Mouse (Mus musculus) MEL (cell line): ENCODE data around the gene Nell1. TPM values are rescaled to one million over a fixed set of nuclear protein-coding genes. Genes with fewer than 3 reads are reported as not detected.

Experiments
- DNase-seq: peaks from one replicate; pipeline ENCODE4 v3.0.0; 2011; ENCODE audit warnings: low read depth, low spot score
- H3K27ac ChIP-seq: 2 replicates; pipeline ENCODE4 v1.5.1; 2012; ENCODE audit warnings: low read depth, mild to moderate bottlenecking, control low read depth, low read length, moderate library complexity; ENCODE audit not compliant: control insufficient read depth
- H3K27me3 ChIP-seq, 2 experiments: fragments of 150-350 bp in 1 of 2; sonication (generic) in 1 of 2; 2 replicates each; pipeline ENCODE4 v1.6.1; 2012; ENCODE audit warnings: low read length in 2 of 2, mild to moderate bottlenecking in 2 of 2, improper control_type of control experiment in 1 of 2, moderate library complexity in 1 of 2; ENCODE audit not compliant: insufficient read depth in 2 of 2, control insufficient read depth in 1 of 2
- H3K36me3 ChIP-seq, 2 experiments: 2 replicates each; pipeline ENCODE4 v1.6.1; 2012 to 2014; ENCODE audit warnings: low read length in 2 of 2, improper control_type of control experiment in 1 of 2, inconsistent platforms in 1 of 2, mild to moderate bottlenecking in 1 of 2; ENCODE audit not compliant: insufficient read depth in 2 of 2, control insufficient read depth in 1 of 2
- H3K4me1 ChIP-seq, 2 experiments: fragments of 150-350 bp in 1 of 2; sonication (generic) in 1 of 2; 2 replicates each; pipeline ENCODE4 v1.6.1; 2012; ENCODE audit warnings: low read length in 2 of 2, improper control_type of control experiment in 1 of 2, mild to moderate bottlenecking in 1 of 2; ENCODE audit not compliant: insufficient read depth in 2 of 2, control insufficient read depth in 1 of 2
- H3K4me3 ChIP-seq, 2 experiments: fragments of 150-350 bp in 1 of 2; sonication (generic) in 1 of 2; 2 replicates each; pipeline ENCODE4 v1.5.1; 2012; ENCODE audit warnings: low read depth in 2 of 2, low read length in 2 of 2, mild to moderate bottlenecking in 2 of 2, moderate library complexity in 2 of 2, control low read depth in 1 of 2, improper control_type of control experiment in 1 of 2; ENCODE audit not compliant: control insufficient read depth in 1 of 2, insufficient read depth in 1 of 2
- H3K79me2 ChIP-seq: 2 replicates; pipeline ENCODE4 v1.6.1; 2012; ENCODE audit warnings: mild to moderate bottlenecking, low read length, moderate library complexity; ENCODE audit not compliant: control insufficient read depth, poor library complexity, insufficient read depth
- H3K9ac ChIP-seq: 2 replicates; pipeline ENCODE4 v1.6.1; 2012; ENCODE audit warnings: low read depth, mild to moderate bottlenecking, control low read depth, low read length, moderate library complexity; ENCODE audit not compliant: control insufficient read depth, poor library complexity, severe bottlenecking
- H3K9me3 ChIP-seq: fragments of 150-350 bp; sonication (generic); replicated peaks from 2 replicates; pipeline ENCODE4 v1.6.1; 2012; ENCODE audit warnings: mild to moderate bottlenecking, low read length, improper control_type of control experiment, moderate library complexity; ENCODE audit not compliant: insufficient read depth
- E2F4 ChIP-seq: IDR thresholded peaks from 2 replicates; pipeline ENCODE4 v1.6.1; 2011; ENCODE audit warnings: low read depth, low read length, improper control_type of control experiment, borderline replicate concordance
- ELF1 ChIP-seq: IDR thresholded peaks from 2 replicates; pipeline ENCODE4 v1.6.1; 2014; ENCODE audit warnings: low read depth, mild to moderate bottlenecking, inconsistent platforms, low read length, improper control_type of control experiment, moderate library complexity
- ETS1 ChIP-seq: IDR thresholded peaks from 2 replicates; pipeline ENCODE4 v1.6.1; 2012; ENCODE audit warnings: low read depth, mild to moderate bottlenecking, inconsistent platforms, low read length, improper control_type of control experiment, moderate library complexity
- GABPA ChIP-seq: IDR thresholded peaks from 2 replicates; pipeline ENCODE4 v1.6.1; 2012; ENCODE audit warnings: low read depth, mild to moderate bottlenecking, inconsistent platforms, low read length, improper control_type of control experiment, moderate library complexity
- GATA1 ChIP-seq: IDR thresholded peaks from 2 replicates; pipeline ENCODE4 v1.6.1; 2011; ENCODE audit warnings: low read depth, low read length, improper control_type of control experiment
- HCFC1 ChIP-seq: IDR thresholded peaks from 2 replicates; pipeline ENCODE4 v1.6.1; 2012; ENCODE audit warnings: low read depth, mild to moderate bottlenecking, inconsistent platforms, low read length, improper control_type of control experiment, moderate library complexity
- JUND ChIP-seq: IDR thresholded peaks from 2 replicates; pipeline ENCODE4 v1.6.1; 2011; ENCODE audit warnings: low read depth, mild to moderate bottlenecking, improper control_type of control experiment, low read length
- MAX ChIP-seq: IDR thresholded peaks from 2 replicates; pipeline ENCODE4 v1.6.1; 2011; ENCODE audit warnings: low read length, improper control_type of control experiment
- MEF2A ChIP-seq: IDR thresholded peaks from 2 replicates; pipeline ENCODE4 v1.6.1; 2014; ENCODE audit warnings: low read depth, mild to moderate bottlenecking, inconsistent platforms, low read length, improper control_type of control experiment; ENCODE audit not compliant: poor library complexity, insufficient replicate concordance, severe bottlenecking; ENCODE audit errors: extremely low read depth
- MXI1 ChIP-seq: IDR thresholded peaks from 2 replicates; pipeline ENCODE4 v1.6.1; 2011; ENCODE audit warnings: mild to moderate bottlenecking, low read depth, low read length, improper control_type of control experiment
- MYB ChIP-seq: IDR thresholded peaks from 2 replicates; pipeline ENCODE4 v1.6.1; 2011; ENCODE audit warnings: mild to moderate bottlenecking, low read depth, low read length, improper control_type of control experiment
- MYC ChIP-seq: IDR thresholded peaks from 2 replicates; pipeline ENCODE4 v1.6.1; 2011; ENCODE audit warnings: low read depth, mild to moderate bottlenecking, low read length, improper control_type of control experiment, moderate library complexity
- NELFE ChIP-seq: IDR thresholded peaks from 2 replicates; pipeline ENCODE4 v1.6.1; 2011; ENCODE audit warnings: low read depth, low read length, improper control_type of control experiment
- NRF1 ChIP-seq: IDR thresholded peaks from 2 replicates; pipeline ENCODE4 v1.6.1; 2014; ENCODE audit warnings: low read depth, mild to moderate bottlenecking, inconsistent platforms, low read length, improper control_type of control experiment, moderate library complexity; ENCODE audit not compliant: poor library complexity, insufficient read depth, severe bottlenecking
- POLR2A ChIP-seq, 2 experiments: IDR thresholded peaks; 2 replicates each; pipeline ENCODE4 v1.6.1; 2011 to 2012; ENCODE audit warnings: low read length in 2 of 2, mild to moderate bottlenecking in 2 of 2, control low read depth in 1 of 2, improper control_type of control experiment in 1 of 2, low read depth in 1 of 2, moderate library complexity in 1 of 2; ENCODE audit not compliant: control insufficient read depth in 1 of 2, insufficient read depth in 1 of 2, poor library complexity in 1 of 2
- POLR2AphosphoS2 ChIP-seq: IDR thresholded peaks from 2 replicates; pipeline ENCODE4 v1.6.1; 2011; ENCODE audit warnings: low read length, improper control_type of control experiment
- POLR2AphosphoS5 ChIP-seq: IDR thresholded peaks from 2 replicates; pipeline ENCODE4 v1.6.1; 2012; ENCODE audit warnings: low read depth, borderline replicate concordance, mild to moderate bottlenecking, inconsistent platforms, low read length, moderate library complexity, mixed read lengths
- RAD21 ChIP-seq: IDR thresholded peaks from 2 replicates; pipeline ENCODE4 v1.6.1; 2011; ENCODE audit warnings: mild to moderate bottlenecking, low read depth, low read length, improper control_type of control experiment
- TAL1 ChIP-seq: IDR thresholded peaks from 2 replicates; pipeline ENCODE4 v1.6.1; 2012; ENCODE audit warnings: mild to moderate bottlenecking, inconsistent platforms, low read length, moderate library complexity, mixed read lengths
- TBP ChIP-seq: IDR thresholded peaks from 2 replicates; pipeline ENCODE4 v1.8.0; 2011; ENCODE audit warnings: low read depth, low read length, improper control_type of control experiment
- USF1 ChIP-seq: IDR thresholded peaks from 2 replicates; pipeline ENCODE4 v1.6.1; 2014; ENCODE audit warnings: low read depth, mild to moderate bottlenecking, inconsistent platforms, low read length, improper control_type of control experiment, moderate library complexity
- ZC3H11A ChIP-seq: IDR thresholded peaks from 2 replicates; pipeline ENCODE4 v1.6.1; 2012; ENCODE audit warnings: low read depth, mild to moderate bottlenecking, inconsistent platforms, low read length, improper control_type of control experiment
- ZKSCAN1 ChIP-seq: IDR thresholded peaks from 2 replicates; pipeline ENCODE4 v1.6.1; 2012; ENCODE audit warnings: low read depth, mild to moderate bottlenecking, inconsistent platforms, low read length, improper control_type of control experiment, moderate library complexity
- ZMIZ1 ChIP-seq: IDR thresholded peaks from 2 replicates; pipeline ENCODE4 v1.6.1; 2012; ENCODE audit warnings: low read depth, mild to moderate bottlenecking, inconsistent platforms, low read length, improper control_type of control experiment, moderate library complexity
- ZNF384 ChIP-seq: IDR thresholded peaks from 2 replicates; pipeline ENCODE4 v1.6.1; 2012; ENCODE audit warnings: low read depth, mild to moderate bottlenecking, inconsistent platforms, low read length, improper control_type of control experiment
- polyA plus RNA-seq, 2 experiments: library from polyadenylated mRNA; stranded (reverse) in 1 of 2; unstranded in 1 of 2; fragments of >175 nt in 1 of 2; fragments of >200 nt in 1 of 2; gene quantifications; 2 replicates each; pipeline versions ENCODE4 v1.2.1 to v1.2.4; 2012; ENCODE audit warnings: low replicate concordance in 2 of 2, low read depth in 1 of 2; ENCODE audit not compliant: insufficient read length in 2 of 2, insufficient read depth in 1 of 2, missing spikeins in 1 of 2
- total RNA-seq: library from RNA; depleted of rRNA; stranded (reverse); fragments of 300-350 nt; gene quantifications from 2 replicates; pipeline ENCODE4 v1.2.3, GENCODE M21; 2012

The Nell1 gene
- total and polyA plus RNA-seq, 3 experiments = not detected

DNA sequence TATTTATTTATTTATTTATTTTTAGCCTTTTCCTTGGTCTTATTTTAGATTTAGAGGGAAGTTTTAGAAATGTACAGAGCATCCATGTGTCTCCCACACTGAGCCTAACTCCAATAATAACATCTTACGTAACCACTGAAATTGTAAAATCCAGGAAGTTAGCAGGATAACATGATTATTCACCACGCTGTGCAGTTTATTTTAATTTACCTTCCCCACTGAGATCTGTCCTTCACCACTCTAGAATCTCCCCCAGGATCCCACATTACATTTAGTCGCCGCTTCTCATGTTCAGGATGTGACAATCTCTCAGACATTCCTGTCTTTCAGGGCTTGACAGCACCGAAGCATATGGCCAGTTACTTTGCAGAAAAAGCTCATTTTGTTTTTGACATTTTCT lies 119.8 kb downstream of the Nell1 start:
- H3K27ac ChIP-seq = no peak overlapping the region
- DNase-seq = no peak
- no peaks in the 10 kb centered on the region for H3K27me3 ChIP-seq
- no peak overlapping the region for H3K4me3 ChIP-seq
- H3K36me3 ChIP-seq = no peaks in the 10 kb centered on the region
- H3K9ac ChIP-seq = no peak overlapping the region
- H3K4me1 ChIP-seq = no peaks in the 10 kb centered on the region
- H3K9me3 ChIP-seq = no peaks in the 10 kb centered on the region
- no peak for TF ChIP-seq TAL1
- no peak for TF ChIP-seq HCFC1
- TF ChIP-seq POLR2AphosphoS5 = no peak
- no peak for TF ChIP-seq E2F4
- no peak for TF ChIP-seq ZKSCAN1
- no peak for TF ChIP-seq NELFE
- TF ChIP-seq MEF2A = no peak
- no peak for TF ChIP-seq POLR2AphosphoS2
- TF ChIP-seq POLR2A (IDR thresholded peaks at IDR 0.05; ENCODE audit: control insufficient read depth in 1 of 2, insufficient read depth in 1 of 2, low read depth in 1 of 2, low read length in 2 of 2, poor library complexity in 1 of 2) = no peak
- TF ChIP-seq RAD21 = no peak
- no peak for TF ChIP-seq ZC3H11A
- no peak for TF ChIP-seq USF1
- TF ChIP-seq TBP = no peak
- no peak for TF ChIP-seq ETS1
- no peak for TF ChIP-seq MYC
- no peak for TF ChIP-seq ELF1
- no peak for TF ChIP-seq GATA1
- no peaks in the 10 kb centered on the region for H3K79me2 ChIP-seq

DNA sequence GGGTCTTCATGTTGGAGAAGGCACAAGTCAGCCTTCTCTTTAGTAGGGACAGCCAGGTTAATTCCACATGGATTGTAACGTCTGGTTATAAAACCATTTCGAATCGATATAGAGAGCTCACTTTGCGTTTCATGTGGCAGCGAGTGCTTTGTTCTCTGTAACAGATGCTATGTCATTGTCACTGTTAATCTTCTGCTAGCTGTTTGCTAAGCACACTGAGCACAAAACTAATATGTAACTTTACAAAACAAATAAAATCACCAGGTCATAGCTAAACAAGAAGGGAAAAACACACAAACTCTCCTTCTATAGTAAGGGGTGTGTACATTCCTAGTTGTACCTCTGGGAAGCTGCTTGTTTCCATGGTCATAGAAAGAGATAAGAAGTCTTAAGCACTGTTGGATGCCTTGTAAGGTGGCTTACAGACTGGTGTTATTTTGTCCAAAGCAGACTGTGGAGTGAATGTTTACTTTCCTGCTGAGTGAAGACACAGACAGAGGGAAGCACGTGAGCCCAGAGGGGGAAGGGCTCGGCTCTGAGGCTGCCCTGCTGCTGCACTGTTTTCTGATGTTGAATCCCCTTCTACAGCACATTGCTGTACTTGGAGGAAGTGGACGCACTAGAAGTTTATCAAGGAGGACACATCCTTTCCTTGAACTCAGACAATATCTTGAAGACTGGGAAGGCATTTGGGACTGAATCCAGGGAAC lies 131.1 kb downstream of the Nell1 start:
- Histone ChIP-seq H3K79me2 (no peaks in the 10 kb centered on the region), H3K27ac (no peak overlapping the region), H3K9ac (no peak overlapping the region), H3K36me3 (no peaks in the 10 kb centered on the region), H3K4me1 (no peaks in the 10 kb centered on the region), H3K27me3 (no peaks in the 10 kb centered on the region), H3K9me3 (no peaks in the 10 kb centered on the region), H3K4me3 (no peak overlapping the region)
- TF ChIP-seq JUND (no peak), E2F4 (no peak), POLR2AphosphoS5 (no peak), GABPA (no peak), TBP (no peak), ETS1 (no peak), MAX (no peak), ZC3H11A (no peak), MXI1 (no peak), NRF1 (no peak), POLR2AphosphoS2 (no peak), POLR2A (IDR thresholded peaks at IDR 0.05; ENCODE audit: control insufficient read depth in 1 of 2, insufficient read depth in 1 of 2, low read depth in 1 of 2, low read length in 2 of 2, poor library complexity in 1 of 2) (no peak), HCFC1 (no peak), ZMIZ1 (no peak), MYB (no peak), ZNF384 (no peak), RAD21 (no peak), ELF1 (no peak), GATA1 (no peak), NELFE (no peak)
- no peak for DNase-seq
